In genomic region chr1:170605228-170606001, GRCm38 (mm10) we compare ENCODE assay signal across 16 mouse cellular contexts. TPM values are rescaled to one million over a fixed set of nuclear protein-coding genes. Genes with fewer than 3 reads are reported as not detected.
A peak's percentile ranks its signal among the peaks of the same experiment; 100 is the strongest.
DNase-seq lines count a peak whose midpoint lies in the region; ATAC-seq and TF ChIP-seq lines count a peak whose summit lies in the region.
"Had no signal": no experiment of that assay in that cellular context is flagged by ENCODE, and none has a peak within 500 bp of the region (broad histone marks: within the 10 kb centered on the region; RNA-seq: fewer than 3 reads in every experiment).

No protein-coding gene starts in this region.

- H3K4me2 ChIP-seq in heart, embryonic 12.5 days: 0 out of 2 replicates have a peak overlapping the region, but pooled peaks have one; percentile 21
- H3K4me2 ChIP-seq in lung, postnatal 0 days (replicated peaks; ENCODE audit: low read depth, low read length): no peak overlapping the region
- H3K4me2 ChIP-seq in heart, embryonic 16.5 days (ENCODE audit: low read depth, low read length): 0 out of 2 replicates have a peak overlapping the region, but pooled peaks have one; percentile 12
- H3K4me2 ChIP-seq in hindbrain, embryonic 13.5 days: no peak overlapping the region
- H3K4me2 ChIP-seq: forebrain, embryonic 15.5 days; hindbrain, embryonic 15.5 days; liver, embryonic 13.5 days had no signal

- intact Hi-C loops in heart, postnatal 36 days (cut with DNase I): no loop called here

- no peaks in the 10 kb centered on the region for H3K36me3 ChIP-seq in heart, embryonic 12.5 days
- H3K36me3 ChIP-seq in lung, postnatal 0 days (ENCODE audit: insufficient read depth, low read length): no peaks in the 10 kb centered on the region
- H3K36me3 ChIP-seq in heart, embryonic 16.5 days (ENCODE audit: control insufficient read depth, insufficient read depth): no peaks in the 10 kb centered on the region
- no peaks in the 10 kb centered on the region for H3K36me3 ChIP-seq in kidney, adult 2 months (ENCODE audit: control insufficient read depth, insufficient read depth, low read length)
- H3K36me3 ChIP-seq in hindbrain, embryonic 13.5 days: no peaks in the 10 kb centered on the region
- H3K36me3 ChIP-seq: forebrain, embryonic 15.5 days; hindbrain, embryonic 15.5 days; liver, embryonic 13.5 days had no signal

- no peak overlapping the region for H3K4me3 ChIP-seq in heart, embryonic 12.5 days
- H3K4me3 ChIP-seq in lung, postnatal 0 days (ENCODE audit: low read depth, low read length): no peak overlapping the region
- H3K4me3 ChIP-seq in heart, embryonic 16.5 days (ENCODE audit: low read length): no peak overlapping the region
- H3K4me3 ChIP-seq in kidney, adult 2 months (ENCODE audit: insufficient read depth, low read depth, low read length): no peak overlapping the region
- no peak overlapping the region for H3K4me3 ChIP-seq in hindbrain, embryonic 13.5 days
- H3K4me3 ChIP-seq: forebrain, embryonic 15.5 days; hindbrain, embryonic 15.5 days; liver, embryonic 13.5 days had no signal

- no peak for DNase-seq in heart, postnatal 36 days
- peak; percentile 77 for DNase-seq in lung, postnatal 0 days (ENCODE audit: low spot score)
- no peak for DNase-seq in lung, postnatal 14 days
- no peak for DNase-seq in kidney, adult 2 months
- DNase-seq: adrenal gland, postnatal 36 days; gastrocnemius, postnatal 10 days; kidney, adult 8-10 months; liver, embryonic 13.5 days; right cerebral cortex, adult 18-20 months; thymus, adult 2 months had no signal

- ATAC-seq in heart, embryonic 12.5 days (ENCODE audit: insufficient number of reproducible peaks, low FRiP score): no peak
- peak; percentile 71 for ATAC-seq in lung, postnatal 0 days
- ATAC-seq in heart, embryonic 16.5 days (replicated peaks; ENCODE audit: extremely low read depth, insufficient read depth, low FRiP score): peak; percentile 63
- peak; percentile 38; the same call in 1 of the 2 replicates for ATAC-seq in megakaryocyte, adult 5-6 weeks (ENCODE audit: poor library complexity, severe bottlenecking)
- ATAC-seq in hindbrain, embryonic 13.5 days (ENCODE audit: low FRiP score): no peak
- ATAC-seq: forebrain, embryonic 15.5 days had no signal

- no peak for TF ChIP-seq CTCF in lung, postnatal 0 days (IDR thresholded peaks at IDR 0.05)
- no peak for TF ChIP-seq CTCF in kidney, adult 2 months (conservative IDR thresholded peaks at IDR 0.05; ENCODE audit: insufficient read depth, insufficient read length, low read depth, low read length)

- no peaks in the 10 kb centered on the region for H3K27me3 ChIP-seq in heart, embryonic 12.5 days (replicated peaks)
- H3K27me3 ChIP-seq in lung, postnatal 0 days (replicated peaks; ENCODE audit: insufficient read depth, low read length): no peaks in the 10 kb centered on the region
- H3K27me3 ChIP-seq in heart, embryonic 16.5 days (ENCODE audit: control insufficient read depth, insufficient read depth, low read length): no peaks in the 10 kb centered on the region
- no peaks in the 10 kb centered on the region for H3K27me3 ChIP-seq in kidney, adult 2 months (replicated peaks; ENCODE audit: control insufficient read depth, insufficient read depth, low read length)
- no peaks in the 10 kb centered on the region for H3K27me3 ChIP-seq in hindbrain, embryonic 13.5 days
- H3K27me3 ChIP-seq: forebrain, embryonic 15.5 days; hindbrain, embryonic 15.5 days; liver, embryonic 13.5 days had no signal

- peaks cover 28% of the 10 kb centered on the region for H3K4me1 ChIP-seq in heart, embryonic 12.5 days (replicated peaks)
- H3K4me1 ChIP-seq in lung, postnatal 0 days (ENCODE audit: insufficient read depth, low read depth, low read length): no peaks in the 10 kb centered on the region
- peaks cover 12% of the 10 kb centered on the region for H3K4me1 ChIP-seq in heart, embryonic 16.5 days (ENCODE audit: control insufficient read depth, insufficient read depth, low read length)
- H3K4me1 ChIP-seq in kidney, adult 2 months (ENCODE audit: control insufficient read depth, insufficient read depth, low read length): no peaks in the 10 kb centered on the region
- no peaks in the 10 kb centered on the region for H3K4me1 ChIP-seq in hindbrain, embryonic 13.5 days (replicated peaks)
- H3K4me1 ChIP-seq: forebrain, embryonic 15.5 days; hindbrain, embryonic 15.5 days had no signal

- no peaks in the 10 kb centered on the region for H3K9me3 ChIP-seq in heart, embryonic 12.5 days (replicated peaks)
- H3K9me3 ChIP-seq in lung, postnatal 0 days (ENCODE audit: low read length): no peaks in the 10 kb centered on the region
- no peaks in the 10 kb centered on the region for H3K9me3 ChIP-seq in heart, embryonic 16.5 days (replicated peaks; ENCODE audit: control insufficient read depth, low read length)
- no peaks in the 10 kb centered on the region for H3K9me3 ChIP-seq in hindbrain, embryonic 13.5 days
- H3K9me3 ChIP-seq: forebrain, embryonic 15.5 days; hindbrain, embryonic 15.5 days; liver, embryonic 13.5 days had no signal

- TF ChIP-seq POLR2A in kidney, adult 2 months (IDR thresholded peaks at IDR 0.05; ENCODE audit: low read depth, low read length): no peak

- no peak for TF ChIP-seq EP300 in lung, postnatal 0 days (IDR thresholded peaks at IDR 0.05)

- 35% methylated on average over 21 of the region's 21 CpGs for WGBS in heart, embryonic 12.5 days
- 51% methylated on average over 21 of the region's 21 CpGs for whole genome bisulfite sequencing in lung, postnatal 0 days
- WGBS in heart, embryonic 16.5 days: 35% methylated on average over 21 of the region's 21 CpGs
- 71% methylated on average over 21 of the region's 21 CpGs for WGBS in kidney, adult 2 months
- whole genome bisulfite sequencing in hindbrain, embryonic 13.5 days: 83% methylated on average over 21 of the region's 21 CpGs

- H3K9ac ChIP-seq in heart, embryonic 12.5 days: no peak overlapping the region
- H3K9ac ChIP-seq in lung, postnatal 0 days (replicated peaks; ENCODE audit: low read depth): no peak overlapping the region
- H3K9ac ChIP-seq in heart, embryonic 16.5 days (ENCODE audit: low read length): no peak overlapping the region
- H3K9ac ChIP-seq in hindbrain, embryonic 13.5 days: no peak overlapping the region
- H3K9ac ChIP-seq: forebrain, embryonic 15.5 days; hindbrain, embryonic 15.5 days; liver, embryonic 13.5 days had no signal

- H3K27ac ChIP-seq in heart, embryonic 12.5 days (ENCODE audit: poor library complexity, severe bottlenecking): peak overlapping the region; percentile 84
- no peak overlapping the region for H3K27ac ChIP-seq in lung, postnatal 0 days (ENCODE audit: low read length)
- peak overlapping the region; percentile 30 for H3K27ac ChIP-seq in heart, embryonic 16.5 days (ENCODE audit: low read length)
- H3K27ac ChIP-seq in kidney, adult 2 months (ENCODE audit: insufficient read depth, low read depth, low read length): no peak overlapping the region
- H3K27ac ChIP-seq in hindbrain, embryonic 13.5 days: no peak overlapping the region
- H3K27ac ChIP-seq: forebrain, embryonic 15.5 days; hindbrain, embryonic 15.5 days; liver, embryonic 13.5 days had no signal

RNA-seq across cellular contexts. Expression of gene Nos1ap, which starts 15.8 kb away (rescaled TPM):
- 25.9 and 26.0 TPM in 2 replicates for polyA plus RNA-seq in heart, embryonic 12.5 days (2016; fragmentation: Nextera tagmentation; extraction: Ambion mirVana)
- total RNA-seq in heart, postnatal 36 days (2021): 10 to 100 TPM; 22.2 to 27.3 TPM
- polyA plus RNA-seq in lung, postnatal 0 days (2015; fragmentation: Nextera tagmentation; extraction: Ambion mirVana): 8.0 and 9.9 TPM in 2 replicates
- 14.6 and 15.9 TPM in 2 replicates for polyA plus RNA-seq in heart, embryonic 16.5 days (2015; fragmentation: Nextera tagmentation; extraction: Ambion mirVana)
- total RNA-seq in megakaryocyte, adult 5-6 weeks (2015): 9.8 and 11.6 TPM in 2 replicates
- total RNA-seq in megakaryocyte, adult 5-6 weeks (2017): 2.5 and 3.0 TPM in 2 replicates
- polyA plus RNA-seq in kidney, adult 2 months (2012; rRNA removed): 20.0 and 21.8 TPM in 2 replicates
- polyA plus RNA-seq in hindbrain, embryonic 13.5 days (2015; fragmentation: Nextera tagmentation; extraction: Ambion mirVana): 17.8 and 17.9 TPM in 2 replicates

RNA-seq across cellular contexts. Expression of gene Olfml2b, which starts 38.9 kb away (rescaled TPM):
- 45.9 and 48.3 TPM in 2 replicates for polyA plus RNA-seq in heart, embryonic 12.5 days (2016; fragmentation: Nextera tagmentation; extraction: Ambion mirVana)
- total RNA-seq in heart, postnatal 36 days (2021): 10 to 100 TPM in 1 of 2 experiments, 1 to 10 TPM in 1; 6.7 to 12.0 TPM
- polyA plus RNA-seq in lung, postnatal 0 days (2015; fragmentation: Nextera tagmentation; extraction: Ambion mirVana): 23.3 and 26.0 TPM in 2 replicates
- polyA plus RNA-seq in heart, embryonic 16.5 days (2015; fragmentation: Nextera tagmentation; extraction: Ambion mirVana): 29.5 and 30.2 TPM in 2 replicates
- total RNA-seq in megakaryocyte, adult 5-6 weeks (2015): 9.0 and 9.2 TPM in 2 replicates
- total RNA-seq in megakaryocyte, adult 5-6 weeks (2017): 10.8 and 16.5 TPM in 2 replicates
- 4.2 and 5.4 TPM in 2 replicates for polyA plus RNA-seq in kidney, adult 2 months (2012; rRNA removed)
- 5.2 and 6.1 TPM in 2 replicates for polyA plus RNA-seq in hindbrain, embryonic 13.5 days (2015; fragmentation: Nextera tagmentation; extraction: Ambion mirVana)

Comparison
In these comparisons a context has a peak if more than half of its experiments do, and no peak if none do; other contexts are left out.
1. ATAC-seq: peak in lung, postnatal 0 days (single experiment), heart, embryonic 16.5 days (single experiment) and megakaryocyte, adult 5-6 weeks (single experiment); none in heart, embryonic 12.5 days (single experiment) and hindbrain, embryonic 13.5 days (single experiment).
2. H3K27ac ChIP-seq: peak in heart, embryonic 12.5 days (single experiment) and heart, embryonic 16.5 days (single experiment); none in lung, postnatal 0 days (single experiment), kidney, adult 2 months (single experiment) and hindbrain, embryonic 13.5 days (single experiment).
3. H3K4me2 ChIP-seq: peak in heart, embryonic 12.5 days (single experiment) and heart, embryonic 16.5 days (single experiment); none in lung, postnatal 0 days (single experiment) and hindbrain, embryonic 13.5 days (single experiment).